Mouse (Mus musculus): ENCODE data around the gene Cog5.

The Cog5 gene

DNA sequence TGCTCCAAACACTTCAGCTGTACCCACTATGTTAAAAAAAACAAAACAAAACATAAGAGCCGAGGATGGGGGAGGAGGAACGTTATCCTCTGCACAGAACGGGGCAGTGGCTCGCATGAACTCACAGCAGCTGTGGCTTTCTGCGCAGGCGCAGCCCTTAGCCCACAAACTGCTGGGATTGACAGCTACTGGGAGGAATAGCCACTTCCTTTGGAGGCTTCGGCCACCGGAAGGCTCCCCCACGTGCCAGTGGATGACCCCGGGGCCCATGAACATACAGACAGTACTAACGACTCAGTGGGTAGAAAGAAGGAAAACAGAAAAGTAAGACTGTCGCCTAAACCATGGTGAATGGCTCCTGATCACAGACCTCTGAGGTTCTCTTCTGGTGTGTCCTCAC, 330.0 kb downstream of the Cog5 start:
- no peak for TF ChIP-seq GATA4 (IDR thresholded peaks at IDR 0.05; ENCODE audit: insufficient replicate concordance, low read length)

DNA sequence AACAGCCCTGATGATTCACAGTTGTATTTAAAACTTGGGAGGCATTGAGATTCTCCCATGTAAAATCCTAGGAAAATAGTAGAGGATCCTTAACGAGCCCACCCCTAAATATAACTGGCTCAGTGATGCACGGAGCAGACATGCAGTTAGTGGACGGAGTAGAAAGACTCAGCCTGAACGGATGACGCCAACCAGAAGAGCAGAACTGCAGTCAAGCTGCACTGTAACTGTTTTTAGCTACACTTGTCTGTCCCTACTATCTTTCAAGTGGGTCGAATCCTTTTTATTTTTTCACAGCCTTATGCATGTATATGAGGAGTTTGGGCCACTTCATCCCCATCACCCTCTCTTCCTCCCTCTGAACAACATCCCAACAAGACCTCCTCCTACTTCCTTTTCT, 331.1 kb downstream of the Cog5 start:
- TF ChIP-seq GATA4 (IDR thresholded peaks at IDR 0.05; ENCODE audit: insufficient replicate concordance, low read length), result no peak

DNA sequence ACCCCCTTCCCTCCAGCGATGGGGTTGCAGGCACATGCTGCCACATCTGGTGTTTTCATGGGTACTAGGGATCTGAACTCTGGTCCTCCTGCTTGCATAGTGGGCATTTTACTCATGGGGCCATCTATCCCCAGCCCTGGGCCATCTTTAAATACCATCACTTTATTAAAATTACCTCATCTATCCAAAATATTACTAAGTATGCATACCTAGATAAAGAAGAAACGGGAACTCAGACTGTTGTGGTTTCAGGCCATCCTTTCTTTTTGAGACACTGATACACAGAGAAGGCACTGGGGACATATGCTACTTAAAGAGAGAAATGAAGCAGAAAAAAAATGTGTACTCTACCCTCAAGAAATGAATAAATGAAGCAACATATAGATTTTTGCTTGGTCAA, 331.8 kb downstream of the Cog5 start:
- TF ChIP-seq GATA4 (IDR thresholded peaks at IDR 0.05; ENCODE audit: insufficient replicate concordance, low read length), result no peak

Measured in liver, adult (tissue).